In genomic region chr13:91476596-91477100, GRCm38 (mm10) we compare ENCODE assay signal across 13 mouse cellular contexts.
"Had no signal": no experiment of that assay in that cellular context is flagged by ENCODE, and none has a peak within 500 bp of the region (broad histone marks: within the 10 kb centered on the region; RNA-seq: fewer than 3 reads in every experiment).

No protein-coding gene starts in this region.

- DNase-seq: kidney, postnatal 14 days; layer of hippocampus, adult 9-11 months; left cerebral cortex, postnatal 4 days; lung, embryonic 14.5 days; lung, postnatal 14 days; right cerebral cortex, postnatal 14 days; thymus, postnatal 36 days had no signal

- ATAC-seq: intestine, embryonic 16.5 days; midbrain, embryonic 13.5 days had no signal

- H3K36me3 ChIP-seq: limb, embryonic 13.5 days; liver, embryonic 15.5 days; midbrain, embryonic 13.5 days; stomach, embryonic 15.5 days had no signal

- H3K4me3 ChIP-seq: limb, embryonic 13.5 days; liver, embryonic 15.5 days; midbrain, embryonic 13.5 days; stomach, embryonic 15.5 days had no signal

- H3K27me3 ChIP-seq: limb, embryonic 13.5 days; liver, embryonic 15.5 days; midbrain, embryonic 13.5 days; stomach, embryonic 15.5 days had no signal

- H3K9ac ChIP-seq: limb, embryonic 13.5 days; liver, embryonic 15.5 days; lung, embryonic 14.5 days; midbrain, embryonic 13.5 days; stomach, embryonic 15.5 days had no signal

- H3K4me2 ChIP-seq: limb, embryonic 13.5 days; liver, embryonic 15.5 days; lung, embryonic 14.5 days; midbrain, embryonic 13.5 days; stomach, embryonic 15.5 days had no signal

- H3K27ac ChIP-seq: limb, embryonic 13.5 days; liver, embryonic 15.5 days; macrophage; midbrain, embryonic 13.5 days had no signal

- H3K9me3 ChIP-seq: limb, embryonic 13.5 days; liver, embryonic 15.5 days; midbrain, embryonic 13.5 days; stomach, embryonic 15.5 days had no signal
